Mouse (Mus musculus): ENCODE results near the gene Cabp1. TPM values are rescaled to one million over a fixed set of nuclear protein-coding genes. Genes with fewer than 3 reads are reported as not detected.
A peak's percentile ranks its signal among the peaks of the same experiment; 100 is the strongest.

The Cabp1 gene
- total and polyA plus RNA-seq, 3 experiments: 0.35 to 1.7 TPM; not detected in 1

- Histone ChIP-seq H3K79me2 (ENCODE audit: control insufficient read depth, insufficient read depth, low read length, poor library complexity) (no peaks in the 10 kb centered on the region), H3K9ac (ENCODE audit: control insufficient read depth, low read depth, low read length, poor library complexity, severe bottlenecking) (no peak overlapping the region), H3K4me1 (ENCODE audit: control insufficient read depth in 1 of 2, insufficient read depth in 2 of 2, low read length in 2 of 2) (no peaks in the 10 kb centered on the region), H3K9me3 (replicated peaks; ENCODE audit: insufficient read depth, low read length) (no peaks in the 10 kb centered on the region), H3K4me3 (ENCODE audit: control insufficient read depth in 1 of 2, insufficient read depth in 1 of 2, low read depth in 2 of 2, low read length in 2 of 2) (no peak overlapping the region), H3K36me3 (ENCODE audit: control insufficient read depth in 1 of 2, insufficient read depth in 2 of 2, low read length in 2 of 2) (peaks cover 0 to 2% of the 10 kb centered on the region in 2 experiments; a peak in 2 of 4 replicates), H3K27me3 (ENCODE audit: control insufficient read depth in 1 of 2, insufficient read depth in 2 of 2, low read length in 2 of 2) (no peaks in the 10 kb centered on the region), H3K27ac (ENCODE audit: control insufficient read depth, low read depth, low read length) (no peak overlapping the region)
- no peak for DNase-seq (ENCODE audit: low read depth, low spot score)
- TF ChIP-seq TAL1 (IDR thresholded peaks at IDR 0.05; ENCODE audit: low read length) (no peak), POLR2AphosphoS2 (IDR thresholded peaks at IDR 0.05; ENCODE audit: low read length) (no peak), GABPA (IDR thresholded peaks at IDR 0.05; ENCODE audit: low read depth, low read length) (no peak), POLR2A (IDR thresholded peaks at IDR 0.05; ENCODE audit: control insufficient read depth in 1 of 2, insufficient read depth in 1 of 2, low read depth in 1 of 2, low read length in 2 of 2, poor library complexity in 1 of 2) (no peak), TCF12 (IDR thresholded peaks at IDR 0.05; ENCODE audit: low read depth, low read length) (no peak), TBP (IDR thresholded peaks at IDR 0.05; ENCODE audit: low read depth, low read length) (no peak), RAD21 (IDR thresholded peaks at IDR 0.05; ENCODE audit: low read depth, low read length) (no peak), UBTF (IDR thresholded peaks at IDR 0.05; ENCODE audit: borderline replicate concordance, insufficient read depth, low read depth, low read length) (no peak), NELFE (IDR thresholded peaks at IDR 0.05; ENCODE audit: low read depth, low read length) (no peak), MAFK (IDR thresholded peaks at IDR 0.05; ENCODE audit: borderline replicate concordance, low read depth, low read length) (no peak)
These were observed 51.9 kb downstream of the Cabp1 start for GRCm38 (mm10) chr5:115142166-115142697.

GRCm38 (mm10) chr5:115140726-115141125 is 53.5 kb downstream of the Cabp1 start:
- H3K79me2 ChIP-seq (ENCODE audit: control insufficient read depth, insufficient read depth, low read length, poor library complexity): no peaks in the 10 kb centered on the region
- no peaks in the 10 kb centered on the region for H3K4me1 ChIP-seq (ENCODE audit: control insufficient read depth in 1 of 2, insufficient read depth in 2 of 2, low read length in 2 of 2)
- no peak overlapping the region for H3K4me3 ChIP-seq (ENCODE audit: control insufficient read depth in 1 of 2, insufficient read depth in 1 of 2, low read depth in 2 of 2, low read length in 2 of 2)
- H3K9me3 ChIP-seq (replicated peaks; ENCODE audit: insufficient read depth, low read length): no peaks in the 10 kb centered on the region
- H3K36me3 ChIP-seq (ENCODE audit: control insufficient read depth in 1 of 2, insufficient read depth in 2 of 2, low read length in 2 of 2): no peaks in the 10 kb centered on the region
- no peak for TF ChIP-seq GATA1 (IDR thresholded peaks at IDR 0.05; ENCODE audit: low read depth, low read length)
- TF ChIP-seq MYB (IDR thresholded peaks at IDR 0.05; ENCODE audit: low read depth, low read length): no peak
- no peak for TF ChIP-seq CHD2 (IDR thresholded peaks at IDR 0.05; ENCODE audit: low read length)
- TF ChIP-seq GABPA (IDR thresholded peaks at IDR 0.05; ENCODE audit: low read depth, low read length): no peak
- no peak for TF ChIP-seq BHLHE40 (IDR thresholded peaks at IDR 0.05; ENCODE audit: borderline replicate concordance, low read depth, low read length)
- TF ChIP-seq SIN3A (IDR thresholded peaks at IDR 0.05; ENCODE audit: low read length): no peak
- TF ChIP-seq TAL1 (IDR thresholded peaks at IDR 0.05; ENCODE audit: low read length): no peak
- TF ChIP-seq POLR2AphosphoS2 (IDR thresholded peaks at IDR 0.05; ENCODE audit: low read length): peak; percentile 6; the same call in 1 of the 2 replicates
- TF ChIP-seq USF1 (IDR thresholded peaks at IDR 0.05; ENCODE audit: low read depth, low read length): no peak
- H3K9ac ChIP-seq (ENCODE audit: control insufficient read depth, low read depth, low read length, poor library complexity, severe bottlenecking): no peak overlapping the region
- no peak overlapping the region for H3K27ac ChIP-seq (ENCODE audit: control insufficient read depth, low read depth, low read length)
- DNase-seq (ENCODE audit: low read depth, low spot score): no peak
- no peaks in the 10 kb centered on the region for H3K27me3 ChIP-seq (ENCODE audit: control insufficient read depth in 1 of 2, insufficient read depth in 2 of 2, low read length in 2 of 2)

Data from MEL (cell line).